Mouse (Mus musculus): ENCODE data around the gene Akap6. TPM values are rescaled to one million over a fixed set of nuclear protein-coding genes. Genes with fewer than 3 reads are reported as not detected.

Gene Akap6
- polyA plus RNA-seq, 1 experiment from 2014 or later, result 2.3 TPM

- peaks cover 27% of the 10 kb centered on the region for H3K4me1 ChIP-seq
- H3K36me3 ChIP-seq, result no peaks in the 10 kb centered on the region
- H3K9me3 ChIP-seq, result no peaks in the 10 kb centered on the region
- no peaks in the 10 kb centered on the region for H3K27me3 ChIP-seq (ENCODE audit: insufficient read depth, poor library complexity, severe bottlenecking)
- no peak overlapping the region for H3K27ac ChIP-seq
- 29% methylated on average over 11 of the region's 11 CpGs for WGBS
- no peak for DNase-seq (ENCODE audit: low spot score)
- no peak overlapping the region for H3K4me3 ChIP-seq
Observed at GRCm38 (mm10) chr12:52918939-52919338, 219.8 kb downstream of the Akap6 start.

- H3K27me3 ChIP-seq (ENCODE audit: insufficient read depth, poor library complexity, severe bottlenecking), result no peaks in the 10 kb centered on the region
- peaks cover 27% of the 10 kb centered on the region for H3K4me1 ChIP-seq
- no peaks in the 10 kb centered on the region for H3K36me3 ChIP-seq
- H3K4me3 ChIP-seq, result no peak overlapping the region
- no peaks in the 10 kb centered on the region for H3K9me3 ChIP-seq
- no peak for DNase-seq (ENCODE audit: low spot score)
- WGBS, result 57% methylated on average over 6 of the region's 6 CpGs
- H3K27ac ChIP-seq, result no peak overlapping the region
Observed at GRCm38 (mm10) chr12:52922510-52922909, 223.3 kb downstream of the Akap6 start.

- Histone ChIP-seq H3K27ac (no peak overlapping the region), H3K27me3 (ENCODE audit: insufficient read depth, poor library complexity, severe bottlenecking) (no peaks in the 10 kb centered on the region), H3K4me3 (no peak overlapping the region), H3K36me3 (no peaks in the 10 kb centered on the region), H3K9me3 (no peaks in the 10 kb centered on the region), H3K4me1 (peaks cover 22% of the 10 kb centered on the region)
- DNase-seq (ENCODE audit: low spot score), result no peak
- 72% methylated on average over 4 of the region's 4 CpGs for WGBS
Observed at GRCm38 (mm10) chr12:52925448-52925847, 226.3 kb downstream of the Akap6 start.

DNA sequence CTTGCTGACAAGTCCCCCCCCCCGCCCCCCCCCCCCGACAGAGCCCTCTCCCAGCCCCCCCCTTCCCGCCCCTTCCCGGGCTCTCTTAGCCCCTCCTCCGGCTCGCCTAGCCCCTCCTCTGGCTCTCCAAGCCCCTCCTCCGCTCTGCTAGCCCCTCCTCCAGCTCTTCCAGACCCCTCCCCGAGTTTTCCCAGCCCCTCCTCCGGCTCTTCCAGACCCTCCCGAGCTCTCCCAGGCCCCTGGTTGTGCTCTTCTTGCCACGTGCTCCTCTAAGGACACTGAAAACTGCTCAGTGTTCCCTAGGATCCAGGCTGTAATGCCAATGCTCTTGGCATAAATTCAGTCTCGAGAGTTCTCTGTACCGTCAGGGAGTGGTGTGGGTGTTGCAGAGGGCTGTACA, 234.6 kb downstream of the Akap6 start:
- Histone ChIP-seq H3K4me3 (no peak overlapping the region), H3K27me3 (ENCODE audit: insufficient read depth, poor library complexity, severe bottlenecking) (no peaks in the 10 kb centered on the region), H3K36me3 (no peaks in the 10 kb centered on the region; the same call in 1 of the 2 replicates), H3K4me1 (no peaks in the 10 kb centered on the region), H3K9me3 (no peaks in the 10 kb centered on the region), H3K27ac (no peak overlapping the region)
- 61% methylated on average over 6 of the region's 13 CpGs for whole genome bisulfite sequencing
- no peak for DNase-seq (ENCODE audit: low spot score)

GRCm38 (mm10) chr12:52934989-52935388, 235.8 kb downstream of the Akap6 start:
- Histone ChIP-seq H3K4me3 (no peak overlapping the region), H3K27me3 (ENCODE audit: insufficient read depth, poor library complexity, severe bottlenecking) (no peaks in the 10 kb centered on the region), H3K4me1 (peaks cover 7% of the 10 kb centered on the region; the same call in 1 of the 2 replicates), H3K36me3 (no peaks in the 10 kb centered on the region; the same call in 1 of the 2 replicates), H3K27ac (no peak overlapping the region), H3K9me3 (no peaks in the 10 kb centered on the region)
- DNase-seq (ENCODE audit: low spot score), result no peak
- WGBS, result 93% methylated on average over 3 of the region's 3 CpGs

DNA sequence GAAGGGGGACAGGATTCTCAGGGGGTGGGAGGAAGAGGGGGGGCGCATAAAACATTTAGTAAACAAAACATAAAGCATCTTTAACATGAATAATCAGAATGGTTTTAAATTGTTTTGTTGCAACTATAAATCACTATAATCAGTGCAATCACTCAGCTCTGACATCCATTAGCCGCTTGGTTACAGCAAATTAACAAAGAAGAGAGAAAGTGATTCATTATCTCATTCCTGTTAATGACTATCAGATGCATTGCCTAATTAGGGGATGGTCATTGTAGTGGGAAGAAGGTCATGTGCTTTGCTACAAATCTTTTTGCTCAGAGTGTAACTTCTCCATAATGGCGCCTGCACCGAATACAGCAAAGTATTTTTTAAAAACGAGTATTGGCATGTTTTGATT, 239.6 kb downstream of the Akap6 start:
- Histone ChIP-seq H3K27ac (no peak overlapping the region), H3K27me3 (ENCODE audit: insufficient read depth, poor library complexity, severe bottlenecking) (no peaks in the 10 kb centered on the region; the same call in 1 of the 2 replicates), H3K4me1 (peaks cover 12% of the 10 kb centered on the region; the same call in 1 of the 2 replicates), H3K4me3 (no peak overlapping the region), H3K36me3 (no peaks in the 10 kb centered on the region; the same call in 1 of the 2 replicates), H3K9me3 (no peaks in the 10 kb centered on the region)
- 81% methylated on average over 5 of the region's 5 CpGs for WGBS
- DNase-seq (ENCODE audit: low spot score), result no peak

DNA sequence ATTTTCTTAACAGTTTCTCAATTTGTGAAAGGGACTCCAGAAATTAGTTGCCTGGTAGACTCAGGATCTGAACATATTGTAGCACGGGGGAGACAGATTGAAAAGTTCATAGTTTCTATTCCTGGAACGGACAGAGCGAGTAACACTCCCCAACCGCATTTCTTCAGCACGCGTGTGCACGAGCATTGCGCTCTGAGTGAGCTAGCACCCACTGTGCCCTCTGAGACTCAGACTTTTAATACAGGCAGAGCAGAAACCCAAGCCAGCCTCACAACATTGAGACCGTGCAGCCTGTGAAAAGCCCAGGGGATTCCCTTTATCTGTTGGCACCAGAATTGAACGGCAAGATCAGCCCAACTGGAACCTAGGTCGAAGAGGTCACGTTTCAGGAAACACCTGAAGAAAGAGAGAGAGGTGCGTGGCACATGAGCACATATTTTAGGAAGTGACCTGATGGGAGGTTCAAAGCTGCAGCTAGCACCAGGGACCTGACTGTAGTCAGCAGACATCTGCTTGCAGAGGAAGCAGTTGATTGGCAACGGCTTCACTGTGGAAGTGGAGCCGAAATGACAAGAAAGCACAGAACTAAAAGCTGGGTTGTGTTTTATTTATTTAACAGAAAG, 240.3 kb downstream of the Akap6 start:
- Histone ChIP-seq H3K36me3 (no peaks in the 10 kb centered on the region; the same call in 1 of the 2 replicates), H3K27ac (no peak overlapping the region), H3K4me1 (peaks cover 14% of the 10 kb centered on the region; the same call in 1 of the 2 replicates), H3K9me3 (no peaks in the 10 kb centered on the region), H3K27me3 (ENCODE audit: insufficient read depth, poor library complexity, severe bottlenecking) (no peaks in the 10 kb centered on the region; the same call in 1 of the 2 replicates), H3K4me3 (no peak overlapping the region)
- WGBS, result 68% methylated on average over 15 of the region's 15 CpGs
- no peak for DNase-seq (ENCODE audit: low spot score)

DNA sequence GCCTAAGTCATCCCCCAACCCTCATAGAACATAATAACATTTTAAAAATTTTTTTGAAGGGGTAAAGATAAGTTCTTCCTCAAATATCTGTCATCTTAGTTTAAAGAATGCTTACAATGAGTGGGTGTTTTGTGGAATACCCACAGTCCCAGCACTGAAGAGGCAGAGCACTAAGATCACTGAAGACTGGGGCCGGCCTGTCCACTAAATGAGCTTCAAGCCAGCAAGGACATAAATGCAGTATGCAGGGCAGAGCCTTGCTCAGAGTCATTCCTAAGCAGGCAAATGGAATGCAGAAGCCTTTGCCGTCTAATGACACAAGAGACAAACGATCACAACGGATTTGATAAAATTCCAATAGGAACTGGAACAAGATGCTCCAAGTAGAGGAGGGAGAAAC, 242.8 kb downstream of the Akap6 start:
- no peak for DNase-seq (ENCODE audit: low spot score)
- Histone ChIP-seq H3K27me3 (ENCODE audit: insufficient read depth, poor library complexity, severe bottlenecking) (no peaks in the 10 kb centered on the region; the same call in 1 of the 2 replicates), H3K36me3 (no peaks in the 10 kb centered on the region), H3K4me1 (peaks cover 14% of the 10 kb centered on the region; the same call in 1 of the 2 replicates), H3K9me3 (no peaks in the 10 kb centered on the region), H3K27ac (no peak overlapping the region), H3K4me3 (no peak overlapping the region)
- WGBS, result 62% methylated on average over 4 of the region's 4 CpGs

DNA sequence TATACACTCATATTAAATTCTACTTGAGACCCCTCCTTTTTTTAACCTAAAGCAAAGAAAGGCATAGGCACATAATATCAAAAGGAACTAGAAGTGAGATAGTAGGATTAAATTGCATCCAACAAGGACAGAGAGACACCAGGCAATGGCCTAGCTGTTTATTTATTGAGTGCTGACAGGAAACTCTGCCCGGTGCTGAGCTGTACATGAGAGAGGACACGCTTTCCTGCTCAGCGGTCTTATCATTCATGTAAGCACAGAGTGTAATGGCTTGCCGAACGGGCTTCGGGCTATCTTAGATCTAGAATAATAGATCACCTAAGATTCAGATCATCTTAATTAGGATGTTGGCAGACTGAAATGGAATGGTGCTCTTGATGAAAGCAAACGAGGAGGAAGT, 245.1 kb downstream of the Akap6 start:
- Histone ChIP-seq H3K9me3 (no peaks in the 10 kb centered on the region), H3K27ac (no peak overlapping the region), H3K27me3 (ENCODE audit: insufficient read depth, poor library complexity, severe bottlenecking) (no peaks in the 10 kb centered on the region; the same call in 1 of the 2 replicates), H3K4me1 (peaks cover 14% of the 10 kb centered on the region; the same call in 1 of the 2 replicates), H3K4me3 (no peak overlapping the region), H3K36me3 (no peaks in the 10 kb centered on the region)
- no peak for DNase-seq (ENCODE audit: low spot score)
- 47% methylated on average over 7 of the region's 7 CpGs for WGBS

DNA sequence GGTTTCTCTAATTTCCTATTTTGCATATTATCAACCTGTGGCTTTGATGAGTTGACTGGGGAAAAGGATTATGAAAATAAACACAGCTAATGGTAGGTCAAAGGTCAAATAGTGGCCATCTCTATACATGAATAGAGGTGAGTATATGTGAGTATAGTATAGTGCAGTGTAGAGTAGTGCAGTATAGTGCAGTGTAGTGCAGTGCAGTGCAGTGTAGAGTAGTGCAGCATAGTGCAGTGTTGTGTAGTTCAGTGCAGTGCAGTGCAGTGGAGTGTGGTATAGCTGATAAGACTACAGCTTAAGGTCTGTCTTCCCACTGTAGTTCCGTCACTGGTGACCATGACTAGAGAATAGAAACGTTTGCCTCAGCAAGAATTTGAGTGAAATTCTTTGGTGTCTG, 245.8 kb downstream of the Akap6 start:
- Histone ChIP-seq H3K36me3 (no peaks in the 10 kb centered on the region), H3K4me1 (peaks cover 8% of the 10 kb centered on the region; the same call in 1 of the 2 replicates), H3K27me3 (ENCODE audit: insufficient read depth, poor library complexity, severe bottlenecking) (no peaks in the 10 kb centered on the region; the same call in 1 of the 2 replicates), H3K27ac (no peak overlapping the region), H3K4me3 (no peak overlapping the region), H3K9me3 (no peaks in the 10 kb centered on the region)
- DNase-seq (ENCODE audit: low spot score), result no peak
- WGBS, result 74% methylated on average over 2 of the region's 2 CpGs

DNA sequence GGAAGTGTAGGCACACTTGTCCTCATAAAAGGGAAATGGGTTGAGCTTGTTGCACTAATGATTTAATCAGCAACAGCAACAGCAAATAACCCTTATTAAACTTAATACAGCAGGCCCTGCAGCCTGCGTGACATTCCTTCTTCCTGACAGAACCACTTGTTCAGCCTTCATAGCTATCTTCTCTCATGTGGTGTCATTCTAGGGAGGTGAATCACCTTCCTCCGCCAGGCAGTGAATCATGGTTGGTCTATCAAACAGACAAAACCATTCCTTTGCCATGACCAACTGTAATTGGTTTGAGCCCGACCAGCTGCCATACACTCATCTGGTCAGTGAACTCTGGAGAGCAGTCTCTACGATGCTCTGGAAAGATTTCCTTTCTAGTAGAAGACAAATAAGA, 251.5 kb downstream of the Akap6 start:
- WGBS, result 63% methylated on average over 4 of the region's 4 CpGs
- no peak overlapping the region for H3K27ac ChIP-seq
- H3K27me3 ChIP-seq (ENCODE audit: insufficient read depth, poor library complexity, severe bottlenecking), result no peaks in the 10 kb centered on the region
- no peaks in the 10 kb centered on the region for H3K36me3 ChIP-seq
- H3K4me1 ChIP-seq, result no peaks in the 10 kb centered on the region
- no peaks in the 10 kb centered on the region for H3K9me3 ChIP-seq
- H3K4me3 ChIP-seq, result no peak overlapping the region
- no peak for DNase-seq (ENCODE audit: low spot score)

DNA sequence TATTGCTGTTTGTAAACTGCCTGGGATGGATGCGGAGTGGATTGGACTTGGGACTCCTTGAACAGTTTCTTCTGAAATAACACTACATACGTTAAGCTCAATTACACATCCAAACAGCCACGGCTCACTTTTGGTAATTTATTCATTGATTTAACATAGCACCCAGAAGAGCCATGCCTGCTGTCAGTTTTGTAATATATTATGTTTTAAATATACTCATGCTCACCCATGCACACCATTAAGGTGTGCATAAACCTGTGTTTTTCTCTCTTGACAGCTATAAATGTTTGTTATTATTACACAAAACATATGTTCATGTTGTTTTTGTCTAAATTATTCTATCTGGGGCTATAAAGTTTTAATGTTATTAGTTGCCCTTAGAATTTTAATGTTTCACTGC, 258.4 kb downstream of the Akap6 start:
- 91% methylated on average over 3 of the region's 3 CpGs for WGBS
- no peaks in the 10 kb centered on the region for H3K27me3 ChIP-seq (ENCODE audit: insufficient read depth, poor library complexity, severe bottlenecking)
- H3K4me1 ChIP-seq, result no peaks in the 10 kb centered on the region
- DNase-seq (ENCODE audit: low spot score), result no peak
- H3K9me3 ChIP-seq, result no peaks in the 10 kb centered on the region
- no peak overlapping the region for H3K27ac ChIP-seq
- H3K36me3 ChIP-seq, result no peaks in the 10 kb centered on the region
- no peak overlapping the region for H3K4me3 ChIP-seq

GRCm38 (mm10) chr12:52957994-52958393, 258.8 kb downstream of the Akap6 start:
- no peak for DNase-seq (ENCODE audit: low spot score)

DNA sequence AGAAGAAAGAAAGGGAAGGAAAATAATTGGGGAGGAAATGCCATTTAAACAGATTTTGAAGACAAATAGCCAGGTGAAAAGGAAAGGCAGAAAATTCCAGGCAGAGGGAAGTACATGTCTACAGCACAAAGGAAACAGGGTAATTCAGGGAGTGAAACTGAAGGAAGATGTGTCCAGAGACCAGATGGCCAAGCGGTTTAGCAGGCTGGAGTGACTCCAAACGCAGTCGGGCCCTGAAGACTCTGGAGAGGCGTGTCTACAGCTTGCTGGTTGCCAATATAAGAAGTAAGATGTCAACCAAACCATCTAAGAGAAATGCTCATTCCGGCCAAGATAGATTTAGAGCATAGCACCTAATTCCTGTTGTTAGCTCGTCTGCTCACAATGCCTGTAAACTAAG, 292.6 kb downstream of the Akap6 start:
- 88% methylated on average over 6 of the region's 6 CpGs for WGBS
- DNase-seq (ENCODE audit: low spot score), result no peak

More at GRCm38 (mm10) chr12:52957994-52958393, 258.8 kb downstream of the Akap6 start:
- Histone ChIP-seq H3K27ac (no peak overlapping the region), H3K27me3 (ENCODE audit: insufficient read depth, poor library complexity, severe bottlenecking) (no peaks in the 10 kb centered on the region), H3K4me3 (no peak overlapping the region), H3K36me3 (no peaks in the 10 kb centered on the region), H3K4me1 (no peaks in the 10 kb centered on the region), H3K9me3 (no peaks in the 10 kb centered on the region)
- 64% methylated on average over 3 of the region's 3 CpGs for WGBS

More for the DNA sequence above, 292.6 kb downstream of the Akap6 start:
- Histone ChIP-seq H3K4me3 (no peak overlapping the region), H3K9me3 (no peaks in the 10 kb centered on the region), H3K36me3 (no peaks in the 10 kb centered on the region), H3K27me3 (ENCODE audit: insufficient read depth, poor library complexity, severe bottlenecking) (no peaks in the 10 kb centered on the region), H3K27ac (no peak overlapping the region), H3K4me1 (no peaks in the 10 kb centered on the region)

All from heart, embryonic 10.5 days (tissue).